Mouse (Mus musculus): Measurements from ENCODE around the gene Ddx3y. TPM values are rescaled to one million over a fixed set of nuclear protein-coding genes. Genes with fewer than 3 reads are reported as not detected.

Ddx3y gene
- polyA plus RNA-seq (2015; fragmentation: Nextera tagmentation; extraction: Ambion mirVana), result 13.5 and 16.8 TPM in 2 replicates

- H3K4me3 ChIP-seq, result peak within 1 kb of the TSS; percentile 40
- no peak within 1 kb of the TSS; the same call in 1 of the 2 replicates for H3K27ac ChIP-seq (replicated peaks)
- WGBS, result under 1% methylated on average over 27 of the region's 31 CpGs
- peak within 1 kb of the TSS; percentile 57 for H3K9ac ChIP-seq
- peak; percentile 96 for ATAC-seq (ENCODE audit: low read depth)
- peak within 1 kb of the TSS; percentile 45 for H3K4me2 ChIP-seq
- H3K36me3 ChIP-seq, result no peaks in the 10 kb centered on the region
- no peaks in the 10 kb centered on the region for H3K9me3 ChIP-seq
- H3K4me1 ChIP-seq (replicated peaks), result no peaks in the 10 kb centered on the region
- no peaks in the 10 kb centered on the region for H3K27me3 ChIP-seq
These were observed at the start of gene Ddx3y for GRCm38 (mm10) chrY:1286171-1286795. Gene Ddx3y (minus strand): TSS chrY:1286629.

- Histone ChIP-seq H3K4me2 (no peak overlapping the region), H3K27ac (replicated peaks) (no peak overlapping the region), H3K36me3 (no peaks in the 10 kb centered on the region), H3K27me3 (no peaks in the 10 kb centered on the region), H3K4me1 (replicated peaks) (no peaks in the 10 kb centered on the region), H3K4me3 (no peak overlapping the region), H3K9me3 (no peaks in the 10 kb centered on the region), H3K9ac (no peak overlapping the region)
- ATAC-seq (ENCODE audit: low read depth), result no peak
These were observed 7.3 kb upstream of the Ddx3y start for GRCm38 (mm10) chrY:1293708-1294107.

GRCm38 (mm10) chrY:1285735-1286134, 694 bp downstream of the Ddx3y start:
- no peak overlapping the region; the same call in 1 of the 2 replicates for H3K27ac ChIP-seq (replicated peaks)
- no peaks in the 10 kb centered on the region for H3K9me3 ChIP-seq
- 8% methylated on average over 4 of the region's 12 CpGs for WGBS
- no peaks in the 10 kb centered on the region for H3K4me1 ChIP-seq (replicated peaks)
- peak overlapping the region; percentile 40 for H3K4me3 ChIP-seq
- ATAC-seq (ENCODE audit: low read depth), result peak; percentile 43
- H3K4me2 ChIP-seq, result peak overlapping the region; percentile 45
- H3K36me3 ChIP-seq, result no peaks in the 10 kb centered on the region
- H3K27me3 ChIP-seq, result no peaks in the 10 kb centered on the region
- H3K9ac ChIP-seq, result peak overlapping the region; percentile 57

- H3K4me2 ChIP-seq, result peak overlapping the region; percentile 27; the same call in 1 of the 2 replicates
These were observed 40.3 kb downstream of the Ddx3y start for GRCm38 (mm10) chrY:1246117-1246516.

GRCm38 (mm10) chrY:1245426-1245863, 41.0 kb downstream of the Ddx3y start, which contains the start of gene Uty:
Gene Uty (minus strand): TSS chrY:1245759.
- Histone ChIP-seq H3K27me3 (no peaks in the 10 kb centered on the region), H3K9me3 (no peaks in the 10 kb centered on the region), H3K4me3 (peak within 1 kb of the TSS; percentile 42), H3K9ac (peak within 1 kb of the TSS; percentile 62), H3K27ac (replicated peaks) (peak within 1 kb of the TSS; percentile 75), H3K4me2 (peak within 1 kb of the TSS; percentile 50), H3K36me3 (no peaks in the 10 kb centered on the region), H3K4me1 (replicated peaks) (no peaks in the 10 kb centered on the region)
- 0% methylated on average over 16 of the region's 21 CpGs for whole genome bisulfite sequencing
- peak; percentile 98 for ATAC-seq (ENCODE audit: low read depth)

More at GRCm38 (mm10) chrY:1246117-1246516, 40.3 kb downstream of the Ddx3y start:
- Histone ChIP-seq H3K4me3 (peak overlapping the region; percentile 42; the same call in 1 of the 2 replicates), H3K36me3 (no peaks in the 10 kb centered on the region), H3K27me3 (no peaks in the 10 kb centered on the region), H3K9ac (no peak overlapping the region), H3K27ac (replicated peaks) (no peak overlapping the region), H3K4me1 (replicated peaks) (no peaks in the 10 kb centered on the region), H3K9me3 (no peaks in the 10 kb centered on the region)
- peak; percentile 25 for ATAC-seq (ENCODE audit: low read depth)
- 54% methylated on average over 6 of the region's 6 CpGs for WGBS

- H3K4me1 ChIP-seq (replicated peaks), result no peaks in the 10 kb centered on the region
- H3K9ac ChIP-seq, result peak overlapping the region; percentile 62
- no peaks in the 10 kb centered on the region for H3K27me3 ChIP-seq
- H3K27ac ChIP-seq (replicated peaks), result peak overlapping the region; percentile 75
- peak overlapping the region; percentile 42 for H3K4me3 ChIP-seq
- 0% methylated on average over 9 of the region's 9 CpGs for WGBS
- ATAC-seq (ENCODE audit: low read depth), result no peak
- H3K36me3 ChIP-seq, result no peaks in the 10 kb centered on the region
- no peaks in the 10 kb centered on the region for H3K9me3 ChIP-seq
- H3K4me2 ChIP-seq, result peak overlapping the region; percentile 50
These were observed 41.5 kb downstream of the Ddx3y start for GRCm38 (mm10) chrY:1244940-1245339.

GRCm38 (mm10) chrY:1244421-1244820, 42.0 kb downstream of the Ddx3y start:
- H3K9ac ChIP-seq, result peak overlapping the region; percentile 62; the same call in 1 of the 2 replicates
- peak overlapping the region; percentile 42 for H3K4me3 ChIP-seq
- 51% methylated on average over 5 of the region's 5 CpGs for WGBS
- H3K9me3 ChIP-seq, result no peaks in the 10 kb centered on the region
- peak overlapping the region; percentile 50 for H3K4me2 ChIP-seq
- H3K27me3 ChIP-seq, result no peaks in the 10 kb centered on the region
- H3K4me1 ChIP-seq (replicated peaks), result no peaks in the 10 kb centered on the region
- H3K36me3 ChIP-seq, result no peaks in the 10 kb centered on the region
- no peak overlapping the region for H3K27ac ChIP-seq (replicated peaks)
- ATAC-seq (ENCODE audit: low read depth), result no peak

- WGBS, result 92% methylated on average over 7 of the region's 7 CpGs
- H3K9me3 ChIP-seq, result no peaks in the 10 kb centered on the region
- no peaks in the 10 kb centered on the region for H3K27me3 ChIP-seq
- no peaks in the 10 kb centered on the region for H3K4me1 ChIP-seq (replicated peaks)
- no peak overlapping the region for H3K4me2 ChIP-seq
- no peak overlapping the region for H3K9ac ChIP-seq
- no peak for ATAC-seq (ENCODE audit: low read depth)
- H3K27ac ChIP-seq (replicated peaks), result no peak overlapping the region
- H3K36me3 ChIP-seq, result no peaks in the 10 kb centered on the region
- H3K4me3 ChIP-seq, result no peak overlapping the region
These were observed 66.4 kb downstream of the Ddx3y start for GRCm38 (mm10) chrY:1220001-1220400.

Other genes starting within 250 kb of the Ddx3y start
- 8.6 and 9.2 TPM in 2 replicates for gene Uty, start 40.9 kb downstream of the Ddx3y start, polyA plus RNA-seq (2015; fragmentation: Nextera tagmentation; extraction: Ambion mirVana)
- not detected in 2 replicates for gene Usp9y, start 173.2 kb upstream of the Ddx3y start, polyA plus RNA-seq (2015; fragmentation: Nextera tagmentation; extraction: Ambion mirVana)